Mouse (Mus musculus): ENCODE data around the gene Mamdc2. TPM values are rescaled to one million over a fixed set of nuclear protein-coding genes. Genes with fewer than 3 reads are reported as not detected.

The Mamdc2 gene
- polyA plus RNA-seq, 1 experiment from 2014 or later = 0.89 TPM

- no peaks in the 10 kb centered on the region for H3K4me1 ChIP-seq (ENCODE audit: insufficient read depth)
- H3K9ac ChIP-seq (replicated peaks) = no peak overlapping the region
- H3K4me3 ChIP-seq (ENCODE audit: low read depth, low read length) = no peak overlapping the region
- H3K27me3 ChIP-seq (ENCODE audit: insufficient read depth, low read length) = no peaks in the 10 kb centered on the region
- WGBS (ENCODE audit: insufficient replicate concordance) = 77% methylated on average over 4 of the region's 4 CpGs
- H3K9me3 ChIP-seq (ENCODE audit: low read length) = no peaks in the 10 kb centered on the region
- H3K36me3 ChIP-seq (replicated peaks; ENCODE audit: insufficient read depth, low read length) = no peaks in the 10 kb centered on the region
- no peak overlapping the region for H3K4me2 ChIP-seq (ENCODE audit: low read depth, low read length)
- TF ChIP-seq CTCF (IDR thresholded peaks at IDR 0.05; ENCODE audit: low read depth) (no peak), EP300 (IDR thresholded peaks at IDR 0.05; ENCODE audit: low read depth) (no peak)
- no peak overlapping the region for H3K27ac ChIP-seq (ENCODE audit: low read depth)
- DNase-seq = no peak
- no peak for ATAC-seq
These were observed 87.7 kb downstream of the Mamdc2 start for GRCm38 (mm10) chr19:23360536-23360935.

- H3K9me3 ChIP-seq (ENCODE audit: low read length) = no peaks in the 10 kb centered on the region
- TF ChIP-seq CTCF (IDR thresholded peaks at IDR 0.05; ENCODE audit: low read depth) (no peak), EP300 (IDR thresholded peaks at IDR 0.05; ENCODE audit: low read depth) (no peak)
- H3K4me3 ChIP-seq (ENCODE audit: low read depth, low read length) = no peak overlapping the region
- no peaks in the 10 kb centered on the region for H3K4me1 ChIP-seq (ENCODE audit: insufficient read depth)
- DNase-seq (no peak), ATAC-seq (no peak)
- no peaks in the 10 kb centered on the region for H3K27me3 ChIP-seq (ENCODE audit: insufficient read depth, low read length)
- H3K27ac ChIP-seq (ENCODE audit: low read depth) = no peak overlapping the region
- WGBS (ENCODE audit: insufficient replicate concordance) = 85% methylated on average over 5 of the region's 5 CpGs
- no peak overlapping the region for H3K9ac ChIP-seq (replicated peaks)
- H3K4me2 ChIP-seq (ENCODE audit: low read depth, low read length) = no peak overlapping the region
- H3K36me3 ChIP-seq (replicated peaks; ENCODE audit: insufficient read depth, low read length) = no peaks in the 10 kb centered on the region
These were observed 91.0 kb downstream of the Mamdc2 start for GRCm38 (mm10) chr19:23357253-23357652.

GRCm38 (mm10) chr19:23354738-23355137 lies 93.5 kb downstream of the Mamdc2 start:
- Histone ChIP-seq H3K36me3 (replicated peaks; ENCODE audit: insufficient read depth, low read length) (no peaks in the 10 kb centered on the region), H3K9me3 (ENCODE audit: low read length) (no peaks in the 10 kb centered on the region), H3K9ac (replicated peaks) (no peak overlapping the region), H3K27me3 (ENCODE audit: insufficient read depth, low read length) (no peaks in the 10 kb centered on the region), H3K4me2 (ENCODE audit: low read depth, low read length) (no peak overlapping the region), H3K4me3 (ENCODE audit: low read depth, low read length) (no peak overlapping the region), H3K4me1 (ENCODE audit: insufficient read depth) (no peaks in the 10 kb centered on the region), H3K27ac (ENCODE audit: low read depth) (no peak overlapping the region)
- DNase-seq (no peak), ATAC-seq (no peak)
- WGBS (ENCODE audit: insufficient replicate concordance) = 53% methylated on average over 6 of the region's 6 CpGs
- no peak for TF ChIP-seq CTCF (IDR thresholded peaks at IDR 0.05; ENCODE audit: low read depth)
- no peak for TF ChIP-seq EP300 (IDR thresholded peaks at IDR 0.05; ENCODE audit: low read depth)

GRCm38 (mm10) chr19:23353881-23354401 lies 94.3 kb downstream of the Mamdc2 start:
- Histone ChIP-seq H3K9me3 (ENCODE audit: low read length) (no peaks in the 10 kb centered on the region), H3K27me3 (ENCODE audit: insufficient read depth, low read length) (no peaks in the 10 kb centered on the region), H3K27ac (ENCODE audit: low read depth) (no peak overlapping the region), H3K4me2 (ENCODE audit: low read depth, low read length) (no peak overlapping the region), H3K36me3 (replicated peaks; ENCODE audit: insufficient read depth, low read length) (no peaks in the 10 kb centered on the region), H3K4me1 (ENCODE audit: insufficient read depth) (no peaks in the 10 kb centered on the region), H3K4me3 (ENCODE audit: low read depth, low read length) (no peak overlapping the region), H3K9ac (replicated peaks) (no peak overlapping the region)
- ATAC-seq = no peak
- 38% methylated on average over 9 of the region's 9 CpGs for WGBS (ENCODE audit: insufficient replicate concordance)
- no peak for DNase-seq
- TF ChIP-seq CTCF (IDR thresholded peaks at IDR 0.05; ENCODE audit: low read depth) (no peak), EP300 (IDR thresholded peaks at IDR 0.05; ENCODE audit: low read depth) (no peak)

- TF ChIP-seq CTCF (IDR thresholded peaks at IDR 0.05; ENCODE audit: low read depth) (no peak), EP300 (IDR thresholded peaks at IDR 0.05; ENCODE audit: low read depth) (no peak)
- DNase-seq (no peak), ATAC-seq (no peak)
- Histone ChIP-seq H3K4me2 (ENCODE audit: low read depth, low read length) (no peak overlapping the region), H3K9me3 (ENCODE audit: low read length) (no peaks in the 10 kb centered on the region), H3K4me1 (ENCODE audit: insufficient read depth) (no peaks in the 10 kb centered on the region), H3K36me3 (replicated peaks; ENCODE audit: insufficient read depth, low read length) (no peaks in the 10 kb centered on the region), H3K27me3 (ENCODE audit: insufficient read depth, low read length) (no peaks in the 10 kb centered on the region), H3K27ac (ENCODE audit: low read depth) (no peak overlapping the region; the same call in 1 of the 2 replicates), H3K4me3 (ENCODE audit: low read depth, low read length) (no peak overlapping the region), H3K9ac (replicated peaks) (no peak overlapping the region)
- WGBS (ENCODE audit: insufficient replicate concordance) = 18% methylated on average over 8 of the region's 8 CpGs
These were observed 95.1 kb downstream of the Mamdc2 start for GRCm38 (mm10) chr19:23353161-23353560.

- H3K36me3 ChIP-seq (replicated peaks; ENCODE audit: insufficient read depth, low read length) = no peaks in the 10 kb centered on the region
- 74% methylated on average over 13 of the region's 13 CpGs for WGBS (ENCODE audit: insufficient replicate concordance)
- H3K4me3 ChIP-seq (ENCODE audit: low read depth, low read length) = no peak overlapping the region
- H3K27me3 ChIP-seq (ENCODE audit: insufficient read depth, low read length) = no peaks in the 10 kb centered on the region
- ATAC-seq (no peak), DNase-seq (peak; percentile 14)
- H3K27ac ChIP-seq (ENCODE audit: low read depth) = no peak overlapping the region
- H3K9me3 ChIP-seq (ENCODE audit: low read length) = no peaks in the 10 kb centered on the region
- TF ChIP-seq EP300 (IDR thresholded peaks at IDR 0.05; ENCODE audit: low read depth) = no peak
- TF ChIP-seq CTCF (IDR thresholded peaks at IDR 0.05; ENCODE audit: low read depth) = no peak
- no peaks in the 10 kb centered on the region for H3K4me1 ChIP-seq (ENCODE audit: insufficient read depth)
- no peak overlapping the region for H3K9ac ChIP-seq (replicated peaks)
- no peak overlapping the region for H3K4me2 ChIP-seq (ENCODE audit: low read depth, low read length)
These were observed 96.3 kb downstream of the Mamdc2 start for GRCm38 (mm10) chr19:23351808-23352491.
